Mouse (Mus musculus) lung, postnatal 0 days (tissue): Measurements from ENCODE around the gene Camkmt.

ENCODE experiments used
- CTCF ChIP-seq: IDR thresholded peaks from 2 replicates; pipeline ENCODE4 v1.5.1; 2016; ENCODE audit warnings: antibody characterized with exemption, mild to moderate bottlenecking
- EP300 ChIP-seq: IDR thresholded peaks from 2 replicates; pipeline ENCODE4 v1.6.1; 2016; ENCODE audit warnings: antibody characterized with exemption, mild to moderate bottlenecking, control low read depth

GRCm38 (mm10) chr17:85189227-85190127 is 99.1 kb downstream of the Camkmt start:
- TF ChIP-seq CTCF (peak; percentile 95), EP300 (no peak)
